Mouse (Mus musculus) induced T-regulatory cell, adult 2 months (primary cell): ENCODE results near the gene Accs.

Source experiments
- DNase-seq: peaks from one replicate; pipeline ENCODE4 v3.0.0-alpha.2; 2012; ENCODE audit warnings: low read depth

Accs gene

GRCm38 (mm10) chr2:93849505-93850089 lies at the start of gene Accs:
Accs (minus strand) TSS chr2:93849943.
- DNase-seq: peak; percentile 86

- no peak for DNase-seq
These were observed 42.0 kb upstream of the Accs start for GRCm38 (mm10) chr2:93891611-93892280.

GRCm38 (mm10) chr2:93890143-93890542 lies 40.4 kb upstream of the Accs start:
- no peak for DNase-seq

- no peak for DNase-seq
These were observed 39.3 kb upstream of the Accs start for GRCm38 (mm10) chr2:93889071-93889470.

- no peak for DNase-seq
These were observed 38.6 kb upstream of the Accs start for GRCm38 (mm10) chr2:93888366-93888765.

GRCm38 (mm10) chr2:93887273-93887672 lies 37.5 kb upstream of the Accs start:
- no peak for DNase-seq

GRCm38 (mm10) chr2:93886013-93886794 lies 36.5 kb upstream of the Accs start:
- no peak for DNase-seq

GRCm38 (mm10) chr2:93883066-93883465 lies 33.3 kb upstream of the Accs start:
- peak; percentile 21 for DNase-seq

GRCm38 (mm10) chr2:93881640-93882367 lies 32.1 kb upstream of the Accs start:
- no peak for DNase-seq

GRCm38 (mm10) chr2:93880981-93881380 lies 31.2 kb upstream of the Accs start:
- no peak for DNase-seq

- no peak for DNase-seq
These were observed 30.7 kb upstream of the Accs start for GRCm38 (mm10) chr2:93880450-93880849.

- no peak for DNase-seq
These were observed 27.3 kb upstream of the Accs start for GRCm38 (mm10) chr2:93877005-93877404.

GRCm38 (mm10) chr2:93874606-93875005 lies 24.9 kb upstream of the Accs start:
- no peak for DNase-seq

- no peak for DNase-seq
These were observed 24.4 kb upstream of the Accs start for GRCm38 (mm10) chr2:93874227-93874514.

- DNase-seq: no peak
These were observed 23.9 kb upstream of the Accs start for GRCm38 (mm10) chr2:93873449-93874226.

GRCm38 (mm10) chr2:93872257-93872656 lies 22.5 kb upstream of the Accs start:
- no peak for DNase-seq

- no peak for DNase-seq
These were observed 21.7 kb upstream of the Accs start for GRCm38 (mm10) chr2:93871411-93871925.

GRCm38 (mm10) chr2:93870842-93871241 lies 21.1 kb upstream of the Accs start:
- peak; percentile 64 for DNase-seq

GRCm38 (mm10) chr2:93869107-93869600 lies 19.4 kb upstream of the Accs start, which contains the start of gene Accsl:
Accsl (minus strand) TSS chr2:93869157.
- no peak for DNase-seq

- DNase-seq: no peak
These were observed 18.8 kb upstream of the Accs start for GRCm38 (mm10) chr2:93868566-93868965.

GRCm38 (mm10) chr2:93863229-93863628 lies 13.5 kb upstream of the Accs start:
- no peak for DNase-seq
